Mouse (Mus musculus): ENCODE data around the gene Nab2. TPM values are rescaled to one million over a fixed set of nuclear protein-coding genes. Genes with fewer than 3 reads are reported as not detected.

Nab2 gene
- polyA plus RNA-seq, 1 experiment from 2014 or later: 10.1 TPM

GRCm38 (mm10) chr10:127665366-127666181 lies 2.8 kb downstream of the Nab2 start:
- Histone ChIP-seq H3K27me3 (ENCODE audit: control insufficient read depth, insufficient read depth, low read length) (no peaks in the 10 kb centered on the region), H3K9me3 (replicated peaks; ENCODE audit: control insufficient read depth, low read length) (no peaks in the 10 kb centered on the region), H3K36me3 (ENCODE audit: control insufficient read depth, insufficient read depth, low read length) (no peaks in the 10 kb centered on the region), H3K4me1 (ENCODE audit: control insufficient read depth, insufficient read depth, low read length) (peaks cover 52% of the 10 kb centered on the region), H3K9ac (ENCODE audit: low read length) (peak overlapping the region; percentile 83), H3K4me3 (replicated peaks; ENCODE audit: low read length) (peak overlapping the region; percentile 58), H3K4me2 (ENCODE audit: low read depth, low read length) (peak overlapping the region; percentile 64), H3K27ac (ENCODE audit: low read length) (peak overlapping the region; percentile 98)
- ATAC-seq (ENCODE audit: insufficient read depth, low FRiP score): no peak
- 12% methylated on average over 14 of the region's 14 CpGs for WGBS

- H3K36me3 ChIP-seq (ENCODE audit: control insufficient read depth, insufficient read depth, low read length): no peaks in the 10 kb centered on the region
- 53% methylated on average over 13 of the region's 13 CpGs for WGBS
- peak overlapping the region; percentile 83 for H3K9ac ChIP-seq (ENCODE audit: low read length)
- H3K4me1 ChIP-seq (ENCODE audit: control insufficient read depth, insufficient read depth, low read length): peaks cover 52% of the 10 kb centered on the region
- peak overlapping the region; percentile 64 for H3K4me2 ChIP-seq (ENCODE audit: low read depth, low read length)
- H3K27ac ChIP-seq (ENCODE audit: low read length): peak overlapping the region; percentile 98; the same call in 1 of the 2 replicates
- H3K4me3 ChIP-seq (replicated peaks; ENCODE audit: low read length): peak overlapping the region; percentile 58
- no peaks in the 10 kb centered on the region for H3K27me3 ChIP-seq (ENCODE audit: control insufficient read depth, insufficient read depth, low read length)
- H3K9me3 ChIP-seq (replicated peaks; ENCODE audit: control insufficient read depth, low read length): no peaks in the 10 kb centered on the region
- no peak for ATAC-seq (ENCODE audit: insufficient read depth, low FRiP score)
Observed at GRCm38 (mm10) chr10:127664891-127665290, 3.5 kb downstream of the Nab2 start.

- Histone ChIP-seq H3K4me2 (ENCODE audit: low read depth, low read length) (peak overlapping the region; percentile 64), H3K27ac (ENCODE audit: low read length) (no peak overlapping the region; the same call in 1 of the 2 replicates), H3K9me3 (replicated peaks; ENCODE audit: control insufficient read depth, low read length) (no peaks in the 10 kb centered on the region), H3K4me1 (ENCODE audit: control insufficient read depth, insufficient read depth, low read length) (peaks cover 51% of the 10 kb centered on the region), H3K9ac (ENCODE audit: low read length) (peak overlapping the region; percentile 83; the same call in 1 of the 2 replicates), H3K4me3 (replicated peaks; ENCODE audit: low read length) (no peak overlapping the region; the same call in 1 of the 2 replicates), H3K36me3 (ENCODE audit: control insufficient read depth, insufficient read depth, low read length) (no peaks in the 10 kb centered on the region), H3K27me3 (ENCODE audit: control insufficient read depth, insufficient read depth, low read length) (no peaks in the 10 kb centered on the region)
- 50% methylated on average over 16 of the region's 16 CpGs for WGBS
- ATAC-seq (ENCODE audit: insufficient read depth, low FRiP score): no peak
Observed at GRCm38 (mm10) chr10:127664166-127664565, 4.2 kb downstream of the Nab2 start.

GRCm38 (mm10) chr10:127663590-127663989 lies 4.8 kb downstream of the Nab2 start:
- Histone ChIP-seq H3K4me1 (ENCODE audit: control insufficient read depth, insufficient read depth, low read length) (peaks cover 52% of the 10 kb centered on the region), H3K27ac (ENCODE audit: low read length) (no peak overlapping the region; the same call in 1 of the 2 replicates), H3K9ac (ENCODE audit: low read length) (peak overlapping the region; percentile 83)

GRCm38 (mm10) chr10:127662666-127663253 lies 5.6 kb downstream of the Nab2 start:
- Histone ChIP-seq H3K9ac (ENCODE audit: low read length) (peak overlapping the region; percentile 71), H3K4me3 (replicated peaks; ENCODE audit: low read length) (peak overlapping the region; percentile 33), H3K27me3 (ENCODE audit: control insufficient read depth, insufficient read depth, low read length) (no peaks in the 10 kb centered on the region), H3K4me2 (ENCODE audit: low read depth, low read length) (peak overlapping the region; percentile 64), H3K9me3 (replicated peaks; ENCODE audit: control insufficient read depth, low read length) (no peaks in the 10 kb centered on the region), H3K27ac (ENCODE audit: low read length) (peak overlapping the region; percentile 88), H3K36me3 (ENCODE audit: control insufficient read depth, insufficient read depth, low read length) (no peaks in the 10 kb centered on the region), H3K4me1 (ENCODE audit: control insufficient read depth, insufficient read depth, low read length) (peaks cover 52% of the 10 kb centered on the region)
- ATAC-seq (ENCODE audit: insufficient read depth, low FRiP score): no peak
- WGBS: 28% methylated on average over 19 of the region's 19 CpGs

More at GRCm38 (mm10) chr10:127663590-127663989, 4.8 kb downstream of the Nab2 start:
- H3K4me2 ChIP-seq (ENCODE audit: low read depth, low read length): peak overlapping the region; percentile 64
- no peak overlapping the region for H3K4me3 ChIP-seq (replicated peaks; ENCODE audit: low read length)
- no peak for ATAC-seq (ENCODE audit: insufficient read depth, low FRiP score)
- H3K9me3 ChIP-seq (replicated peaks; ENCODE audit: control insufficient read depth, low read length): no peaks in the 10 kb centered on the region
- WGBS: 34% methylated on average over 5 of the region's 5 CpGs
- H3K36me3 ChIP-seq (ENCODE audit: control insufficient read depth, insufficient read depth, low read length): no peaks in the 10 kb centered on the region
- H3K27me3 ChIP-seq (ENCODE audit: control insufficient read depth, insufficient read depth, low read length): no peaks in the 10 kb centered on the region

DNA sequence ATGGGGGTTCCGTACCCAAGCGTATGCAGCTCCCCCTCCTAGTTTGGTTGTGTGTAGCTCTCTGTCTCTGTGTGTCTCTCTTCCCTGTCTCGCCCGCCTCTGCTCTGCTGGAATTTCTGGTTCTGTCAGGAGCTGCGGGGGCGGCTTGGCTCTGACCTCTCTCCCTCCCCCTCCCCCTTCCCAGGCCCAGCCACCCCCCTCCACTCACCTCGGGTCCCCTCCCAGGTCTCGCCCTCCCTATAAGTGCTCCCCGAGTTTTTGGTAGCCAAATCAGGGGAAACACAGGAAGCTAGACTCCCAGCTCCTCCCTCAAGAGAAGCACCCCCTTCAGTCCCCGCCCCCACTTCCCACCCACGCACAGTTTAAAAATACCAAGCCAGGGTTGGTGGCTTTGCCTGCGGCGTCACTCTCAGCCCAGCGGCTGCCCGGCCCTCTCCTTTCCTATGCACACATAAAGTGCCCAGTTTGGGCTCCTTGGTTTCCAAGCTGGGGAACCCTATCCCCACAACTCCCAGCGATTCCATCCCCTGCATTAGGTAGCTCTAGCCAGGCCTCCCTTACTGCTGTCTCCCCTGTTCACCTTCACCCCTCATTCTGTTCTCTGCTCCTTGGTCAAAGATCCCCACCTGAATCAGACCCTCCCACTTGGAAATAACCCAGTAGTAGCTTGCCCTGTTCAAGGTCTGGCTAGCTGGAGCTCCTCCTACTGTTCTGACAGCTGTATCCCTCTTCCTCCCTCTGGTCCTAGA lies 6.3 kb downstream of the Nab2 start:
- peak overlapping the region; percentile 64 for H3K4me2 ChIP-seq (ENCODE audit: low read depth, low read length)
- peak overlapping the region; percentile 71 for H3K9ac ChIP-seq (ENCODE audit: low read length)
- H3K27me3 ChIP-seq (ENCODE audit: control insufficient read depth, insufficient read depth, low read length): no peaks in the 10 kb centered on the region
- peak overlapping the region; percentile 88 for H3K27ac ChIP-seq (ENCODE audit: low read length)
- H3K4me3 ChIP-seq (replicated peaks; ENCODE audit: low read length): peak overlapping the region; percentile 33
- H3K4me1 ChIP-seq (ENCODE audit: control insufficient read depth, insufficient read depth, low read length): peaks cover 52% of the 10 kb centered on the region
- WGBS: 5% methylated on average over 16 of the region's 16 CpGs
- peak; percentile 48 for ATAC-seq (ENCODE audit: insufficient read depth, low FRiP score)
- no peaks in the 10 kb centered on the region for H3K9me3 ChIP-seq (replicated peaks; ENCODE audit: control insufficient read depth, low read length)
- H3K36me3 ChIP-seq (ENCODE audit: control insufficient read depth, insufficient read depth, low read length): no peaks in the 10 kb centered on the region

DNA sequence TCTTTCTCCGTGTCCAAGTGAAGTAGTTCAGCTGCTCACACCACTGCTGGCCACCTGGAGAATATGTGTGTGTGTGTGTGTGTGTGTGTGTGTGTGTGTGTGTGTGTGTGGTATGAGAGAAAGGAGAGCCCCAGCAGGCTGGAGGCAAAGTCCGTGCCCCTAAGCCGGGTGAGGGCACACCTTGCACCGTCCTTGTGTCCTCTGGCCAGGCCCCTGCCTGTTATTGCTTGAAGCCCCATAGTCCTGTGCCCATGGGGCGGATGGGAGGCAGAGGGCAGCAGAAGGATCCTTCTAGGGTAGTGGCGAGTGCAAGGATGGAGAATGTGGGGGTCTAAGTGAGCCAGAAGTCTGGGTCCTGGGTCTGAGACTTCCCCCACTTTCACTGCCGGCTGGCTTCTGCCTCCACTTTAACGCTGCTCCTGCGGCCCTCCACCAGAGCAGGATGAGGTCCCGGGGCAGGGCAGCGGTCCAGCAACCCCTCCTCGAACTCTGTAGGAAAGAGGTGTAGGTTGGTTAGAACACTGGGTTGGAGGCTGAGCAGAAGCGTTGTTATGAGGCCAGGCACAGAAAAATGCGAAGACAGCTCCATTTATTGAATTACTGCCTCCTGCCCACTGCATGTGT lies 7.0 kb downstream of the Nab2 start:
- Histone ChIP-seq H3K27ac (ENCODE audit: low read length) (peak overlapping the region; percentile 88), H3K9ac (ENCODE audit: low read length) (peak overlapping the region; percentile 71), H3K9me3 (replicated peaks; ENCODE audit: control insufficient read depth, low read length) (no peaks in the 10 kb centered on the region), H3K4me1 (ENCODE audit: control insufficient read depth, insufficient read depth, low read length) (peaks cover 52% of the 10 kb centered on the region), H3K36me3 (ENCODE audit: control insufficient read depth, insufficient read depth, low read length) (no peaks in the 10 kb centered on the region), H3K4me3 (replicated peaks; ENCODE audit: low read length) (peak overlapping the region; percentile 33), H3K27me3 (ENCODE audit: control insufficient read depth, insufficient read depth, low read length) (no peaks in the 10 kb centered on the region), H3K4me2 (ENCODE audit: low read depth, low read length) (peak overlapping the region; percentile 64)
- no peak for ATAC-seq (ENCODE audit: insufficient read depth, low FRiP score)
- WGBS: 19% methylated on average over 14 of the region's 14 CpGs

DNA sequence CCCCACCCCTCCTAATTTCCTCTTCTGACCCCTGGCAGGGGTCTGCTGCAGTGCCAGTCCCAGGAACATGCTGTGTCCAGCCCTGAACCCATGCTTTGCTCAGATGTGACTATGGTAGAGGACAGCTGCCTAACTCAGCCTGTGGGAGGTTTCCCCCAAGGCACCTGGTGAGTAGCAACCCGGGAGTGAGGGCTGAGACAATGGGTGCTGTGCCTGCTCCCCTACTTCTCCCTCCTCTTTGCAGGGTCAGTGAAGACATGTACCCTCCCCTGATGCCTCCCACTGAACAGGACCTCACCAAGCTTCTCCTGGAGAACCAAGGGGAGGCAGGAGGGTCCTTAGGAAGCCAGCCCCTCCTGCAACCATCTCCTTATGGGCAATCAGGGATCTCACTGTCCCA lies 8.8 kb downstream of the Nab2 start:
- no peaks in the 10 kb centered on the region for H3K9me3 ChIP-seq (replicated peaks; ENCODE audit: control insufficient read depth, low read length)
- H3K4me3 ChIP-seq (replicated peaks; ENCODE audit: low read length): no peak overlapping the region
- 60% methylated on average over 1 of the region's 1 CpGs for WGBS
- H3K4me1 ChIP-seq (ENCODE audit: control insufficient read depth, insufficient read depth, low read length): peaks cover 41% of the 10 kb centered on the region
- H3K36me3 ChIP-seq (ENCODE audit: control insufficient read depth, insufficient read depth, low read length): peaks cover 13% of the 10 kb centered on the region; the same call in 1 of the 2 replicates
- no peaks in the 10 kb centered on the region for H3K27me3 ChIP-seq (ENCODE audit: control insufficient read depth, insufficient read depth, low read length)
- no peak overlapping the region for H3K4me2 ChIP-seq (ENCODE audit: low read depth, low read length)
- no peak overlapping the region for H3K27ac ChIP-seq (ENCODE audit: low read length)
- no peak for ATAC-seq (ENCODE audit: insufficient read depth, low FRiP score)
- H3K9ac ChIP-seq (ENCODE audit: low read length): no peak overlapping the region

Data from stomach, embryonic 16.5 days (tissue).